Mouse (Mus musculus): ENCODE data around the gene Flt3l. TPM values are rescaled to one million over a fixed set of nuclear protein-coding genes. Genes with fewer than 3 reads are reported as not detected.
"Not testable (repeated sequence)": the region's sequence is repeated elsewhere in the genome, so short reads cannot be mapped to it uniquely, and the experiment has no call there.

Gene Flt3l
- polyA plus RNA-seq, 1 experiment from 2014 or later, result 1.4 TPM

DNA sequence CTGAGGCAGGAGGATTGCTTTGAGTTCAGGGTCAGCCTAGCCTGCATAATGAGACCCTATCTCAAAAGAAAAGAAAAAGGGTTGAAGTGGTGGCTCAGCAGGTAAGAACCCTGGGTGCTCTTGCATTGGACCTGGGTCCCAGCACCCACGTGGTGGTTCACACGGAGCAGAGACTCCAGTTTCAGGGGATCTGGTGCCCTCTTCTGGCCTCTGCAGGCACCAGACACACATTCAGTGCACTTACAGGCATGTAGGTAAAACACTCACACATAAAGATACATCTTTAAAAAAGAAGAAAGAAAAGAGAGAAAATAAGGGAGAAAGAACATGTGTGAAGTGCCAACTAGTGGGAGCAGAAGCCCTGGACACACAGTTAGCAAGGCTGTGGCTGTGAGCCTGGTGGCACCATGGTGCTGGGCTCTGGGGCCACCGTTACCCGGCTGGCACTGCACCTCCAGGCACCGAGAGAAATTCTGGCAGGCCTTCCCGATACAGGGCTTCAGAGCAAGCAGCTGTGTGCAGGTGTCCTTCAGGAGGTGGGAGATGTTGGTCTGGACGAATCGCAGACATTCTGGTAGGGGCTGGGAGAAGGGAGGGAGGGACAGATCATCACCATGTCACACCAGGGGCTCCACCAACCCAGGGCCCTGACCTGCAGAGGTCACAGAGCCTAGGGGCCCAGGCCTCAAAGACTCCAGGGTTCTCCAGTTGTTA is 2.6 kb downstream of the Flt3l start:
- Histone ChIP-seq H3K4me3 (no peak overlapping the region), H3K4me1 (peaks cover 22% of the 10 kb centered on the region), H3K36me3 (no peaks in the 10 kb centered on the region), H3K27ac (no peak overlapping the region), H3K9me3 (replicated peaks) (no peaks in the 10 kb centered on the region), H3K27me3 (ENCODE audit: low read depth, poor library complexity, severe bottlenecking) (peaks cover 36% of the 10 kb centered on the region)
- DNase-seq (ENCODE audit: low spot score), result no peak
- 76% methylated on average over 8 of the region's 8 CpGs for WGBS

DNA sequence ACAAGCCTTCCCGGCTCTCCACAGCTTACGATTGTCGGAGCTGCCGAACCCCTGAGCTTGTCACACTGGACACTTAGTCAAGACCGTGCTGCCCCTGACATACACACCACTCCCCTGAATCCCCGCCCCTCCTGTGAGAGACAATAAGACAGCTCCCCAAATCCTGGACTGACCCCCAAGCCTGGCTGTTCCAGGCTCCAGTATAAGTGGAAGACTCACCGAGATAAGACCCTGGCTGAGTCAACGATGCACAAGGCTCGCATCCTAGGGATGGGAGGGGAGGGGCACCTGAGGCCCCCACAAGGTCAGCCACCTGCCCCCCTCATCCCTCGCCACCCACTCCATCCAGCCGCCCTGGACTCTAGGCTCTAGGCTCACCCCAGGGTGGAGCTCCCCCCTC is 4.4 kb downstream of the Flt3l start:
- Histone ChIP-seq H3K27me3 (ENCODE audit: low read depth, poor library complexity, severe bottlenecking) (peaks cover 25% of the 10 kb centered on the region), H3K4me1 (peaks cover 28% of the 10 kb centered on the region), H3K27ac (no peak overlapping the region), H3K4me3 (no peak overlapping the region), H3K36me3 (peaks cover 11% of the 10 kb centered on the region), H3K9me3 (replicated peaks) (no peaks in the 10 kb centered on the region)
- WGBS, result 88% methylated on average over 11 of the region's 11 CpGs
- no peak for DNase-seq (ENCODE audit: low spot score)

DNA sequence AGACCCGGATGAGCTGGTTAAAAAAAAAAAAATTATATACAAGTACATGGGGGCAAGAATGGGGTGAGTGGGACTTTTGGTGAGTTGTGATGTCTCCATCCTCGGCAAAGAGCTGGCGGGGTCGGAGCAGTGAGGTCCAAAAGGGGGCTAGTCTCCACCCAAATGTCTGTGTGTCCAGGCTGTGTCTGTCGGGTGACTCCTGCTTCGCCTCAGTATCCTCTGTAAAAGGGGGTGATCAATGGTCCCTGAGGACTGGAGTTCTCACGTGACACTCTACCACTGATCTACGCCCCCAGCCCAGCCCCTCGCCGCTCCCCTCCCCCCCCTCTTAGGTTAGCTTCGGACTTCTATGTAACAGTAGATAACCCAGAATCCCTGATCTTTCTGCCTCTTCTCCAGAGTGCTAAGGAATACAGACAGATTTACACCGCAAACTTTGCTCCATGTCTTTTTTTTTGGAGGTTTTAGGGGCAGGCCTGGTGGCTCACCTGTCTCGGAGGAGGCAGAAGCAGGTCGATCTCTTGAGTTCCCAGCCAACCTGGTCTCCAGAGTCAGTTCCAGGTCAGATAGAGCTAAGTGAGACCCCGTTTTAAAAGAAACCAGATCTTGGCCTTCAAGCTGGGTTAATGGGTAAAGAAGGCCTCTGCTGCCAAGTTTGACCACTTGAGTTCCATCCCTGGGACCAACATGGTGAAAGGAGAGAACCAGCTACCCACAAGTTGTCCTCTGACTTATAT is 6.3 kb downstream of the Flt3l start:
- no peaks in the 10 kb centered on the region for H3K9me3 ChIP-seq (replicated peaks)
- no peak for DNase-seq (ENCODE audit: low spot score)
- peak overlapping the region; percentile 97 for H3K27ac ChIP-seq
- H3K27me3 ChIP-seq (ENCODE audit: low read depth, poor library complexity, severe bottlenecking), result peaks cover 12% of the 10 kb centered on the region
- peaks cover 34% of the 10 kb centered on the region for H3K4me1 ChIP-seq
- peaks cover 30% of the 10 kb centered on the region for H3K36me3 ChIP-seq
- H3K4me3 ChIP-seq, result peak overlapping the region; percentile 75
- 54% methylated on average over 15 of the region's 15 CpGs for WGBS

DNA sequence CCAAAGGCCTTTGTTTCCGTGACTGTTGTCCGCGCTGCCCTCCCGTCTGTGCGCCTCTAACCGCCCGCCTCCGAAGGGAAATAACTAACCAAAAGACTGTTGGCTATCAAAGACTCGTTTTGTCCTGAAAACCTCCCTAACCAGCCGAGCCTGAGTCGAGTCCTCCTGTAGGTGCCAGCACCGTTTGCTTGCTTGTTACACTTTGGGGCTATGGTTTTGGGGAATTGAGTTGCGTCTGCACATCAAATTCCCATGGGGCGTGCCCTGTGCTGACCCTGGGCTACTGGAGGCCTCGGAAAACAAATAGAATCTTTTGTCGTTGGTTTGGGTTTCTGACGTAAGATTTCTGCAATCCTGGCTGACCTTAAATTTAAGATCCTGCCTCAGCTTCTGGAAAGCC is 6.9 kb downstream of the Flt3l start:
- Histone ChIP-seq H3K9me3 (replicated peaks) (no peaks in the 10 kb centered on the region), H3K27ac (peak overlapping the region; percentile 97), H3K4me3 (peak overlapping the region; percentile 75), H3K4me1 (peaks cover 39% of the 10 kb centered on the region), H3K36me3 (peaks cover 32% of the 10 kb centered on the region), H3K27me3 (ENCODE audit: low read depth, poor library complexity, severe bottlenecking) (peaks cover 5% of the 10 kb centered on the region)
- no peak for DNase-seq (ENCODE audit: low spot score)
- WGBS, result under 1% methylated on average over 17 of the region's 17 CpGs

DNA sequence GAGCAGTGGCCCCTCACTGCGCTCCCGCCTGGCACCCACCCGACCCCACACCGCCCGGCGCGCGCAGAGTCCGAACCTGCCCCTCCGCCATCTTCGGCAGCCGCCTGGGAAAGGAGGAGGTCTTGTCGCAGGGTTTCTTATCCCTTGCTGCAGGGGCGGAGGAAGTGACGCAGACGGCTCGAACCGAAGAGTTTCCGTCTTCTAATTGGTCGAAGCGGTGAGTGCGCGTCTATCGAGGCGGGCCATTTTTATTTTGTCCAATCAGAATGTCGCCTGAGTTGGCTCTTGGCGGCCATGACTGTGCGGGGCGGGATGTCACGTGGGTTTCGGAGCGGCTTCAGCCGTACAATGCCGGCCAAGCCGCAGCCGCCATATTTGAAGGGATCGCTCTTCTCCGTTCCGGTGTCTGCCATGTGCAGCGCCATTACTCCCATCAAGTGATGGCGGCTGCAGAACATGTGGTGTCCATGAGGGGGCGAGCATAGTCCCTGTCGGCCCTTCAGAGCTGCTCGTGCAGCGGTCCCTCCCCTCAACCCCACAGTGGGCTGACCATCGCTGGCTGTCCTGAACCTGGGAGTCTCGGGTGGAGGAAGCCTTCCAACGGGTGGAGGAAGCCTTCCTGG is 7.5 kb downstream of the Flt3l start, which contains the start of gene Rpl13a:
Gene Rpl13a, minus strand, starts transcription at position 138 of the 623 bp plus-strand sequence.
- peak; percentile 95 for DNase-seq (ENCODE audit: low spot score)
- under 1% methylated on average over 48 of the region's 48 CpGs for WGBS
- H3K4me3 ChIP-seq, result peak within 1 kb of the TSS; percentile 75
- no peaks in the 10 kb centered on the region for H3K27me3 ChIP-seq (ENCODE audit: low read depth, poor library complexity, severe bottlenecking)
- H3K36me3 ChIP-seq, result peaks cover 32% of the 10 kb centered on the region
- H3K4me1 ChIP-seq, result peaks cover 39% of the 10 kb centered on the region
- H3K27ac ChIP-seq, result peak within 1 kb of the TSS; percentile 97
- H3K9me3 ChIP-seq (replicated peaks), result no peaks in the 10 kb centered on the region

DNA sequence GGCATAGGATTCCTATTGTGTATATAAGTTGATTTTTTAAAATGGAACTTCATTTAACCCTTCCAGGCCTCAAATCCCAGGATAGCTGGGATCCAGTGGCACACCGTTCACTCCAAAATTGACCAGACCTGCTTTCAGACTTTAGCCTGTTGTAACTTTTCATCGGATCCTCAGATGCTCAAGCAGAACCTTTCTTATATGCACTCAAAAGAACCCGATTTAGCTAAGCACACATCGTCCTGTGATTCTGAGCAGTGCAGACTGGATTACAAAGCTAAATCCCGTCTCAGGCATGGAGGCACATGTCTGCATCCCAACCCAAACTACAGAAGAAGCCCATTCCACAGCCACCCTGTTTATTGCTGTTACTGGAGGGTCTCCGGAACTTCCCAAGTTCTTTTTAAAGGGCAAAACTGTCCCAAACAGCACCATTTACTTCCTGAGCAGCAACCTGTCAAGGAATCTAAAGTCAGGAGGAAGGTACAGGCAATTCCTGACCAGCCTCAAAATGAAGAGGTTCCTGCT is 8.5 kb downstream of the Flt3l start:
- WGBS, result 1% methylated on average over 6 of the region's 6 CpGs
- peaks cover 38% of the 10 kb centered on the region for H3K36me3 ChIP-seq
- H3K27ac ChIP-seq, result peak overlapping the region; percentile 97
- no peak for DNase-seq (ENCODE audit: low spot score)
- H3K27me3 ChIP-seq (ENCODE audit: low read depth, poor library complexity, severe bottlenecking), result no peaks in the 10 kb centered on the region
- peaks cover 45% of the 10 kb centered on the region for H3K4me1 ChIP-seq
- H3K9me3 ChIP-seq (replicated peaks), result no peaks in the 10 kb centered on the region
- peak overlapping the region; percentile 75 for H3K4me3 ChIP-seq

DNA sequence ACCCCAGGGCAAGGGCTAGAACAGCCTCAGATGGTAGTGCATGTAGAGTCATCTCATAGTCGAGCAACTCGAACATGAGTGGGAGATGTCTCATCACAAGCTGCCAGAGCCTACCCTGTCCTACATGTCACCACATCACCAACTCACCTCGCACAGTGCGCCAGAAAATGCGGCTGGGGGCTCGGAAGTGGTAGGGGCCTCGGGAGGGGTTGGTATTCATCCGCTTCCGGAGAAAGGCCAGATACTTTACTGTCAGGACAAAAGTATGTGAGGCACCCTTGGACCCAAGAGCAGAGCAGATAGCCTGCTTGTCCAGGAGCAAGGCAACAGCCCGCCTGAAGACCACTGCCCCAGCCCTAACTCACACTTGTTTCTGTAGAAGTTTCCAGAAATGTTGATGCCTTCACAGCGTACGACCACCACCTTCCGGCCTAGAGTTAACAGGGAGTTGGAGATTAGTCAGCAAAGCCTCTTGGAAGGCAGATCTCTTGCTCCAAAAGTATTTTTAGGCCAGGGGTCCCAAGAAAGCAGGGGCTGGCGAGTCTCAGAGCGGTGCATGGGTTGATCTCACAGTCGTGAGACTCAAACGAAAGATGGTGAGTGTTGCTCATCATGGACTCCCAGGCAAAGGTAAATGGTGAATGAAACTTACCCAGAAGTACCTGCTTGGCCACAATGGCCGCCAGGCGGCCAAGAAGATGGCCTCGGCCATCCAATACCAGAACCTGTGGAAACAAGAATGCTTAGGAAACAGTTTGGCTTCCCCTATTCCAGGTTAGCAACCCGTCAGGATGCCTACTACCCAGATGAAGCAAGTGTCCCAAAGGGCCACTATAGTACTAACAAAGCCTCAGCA is 9.2 kb downstream of the Flt3l start:
- Histone ChIP-seq H3K27me3 (ENCODE audit: low read depth, poor library complexity, severe bottlenecking) (no peaks in the 10 kb centered on the region), H3K4me1 (peaks cover 51% of the 10 kb centered on the region), H3K4me3 (peak overlapping the region; percentile 75), H3K9me3 (replicated peaks) (no peaks in the 10 kb centered on the region), H3K27ac (peak overlapping the region; percentile 97), H3K36me3 (peaks cover 45% of the 10 kb centered on the region)
- DNase-seq (ENCODE audit: low spot score), result no peak
- 48% methylated on average over 21 of the region's 21 CpGs for WGBS

DNA sequence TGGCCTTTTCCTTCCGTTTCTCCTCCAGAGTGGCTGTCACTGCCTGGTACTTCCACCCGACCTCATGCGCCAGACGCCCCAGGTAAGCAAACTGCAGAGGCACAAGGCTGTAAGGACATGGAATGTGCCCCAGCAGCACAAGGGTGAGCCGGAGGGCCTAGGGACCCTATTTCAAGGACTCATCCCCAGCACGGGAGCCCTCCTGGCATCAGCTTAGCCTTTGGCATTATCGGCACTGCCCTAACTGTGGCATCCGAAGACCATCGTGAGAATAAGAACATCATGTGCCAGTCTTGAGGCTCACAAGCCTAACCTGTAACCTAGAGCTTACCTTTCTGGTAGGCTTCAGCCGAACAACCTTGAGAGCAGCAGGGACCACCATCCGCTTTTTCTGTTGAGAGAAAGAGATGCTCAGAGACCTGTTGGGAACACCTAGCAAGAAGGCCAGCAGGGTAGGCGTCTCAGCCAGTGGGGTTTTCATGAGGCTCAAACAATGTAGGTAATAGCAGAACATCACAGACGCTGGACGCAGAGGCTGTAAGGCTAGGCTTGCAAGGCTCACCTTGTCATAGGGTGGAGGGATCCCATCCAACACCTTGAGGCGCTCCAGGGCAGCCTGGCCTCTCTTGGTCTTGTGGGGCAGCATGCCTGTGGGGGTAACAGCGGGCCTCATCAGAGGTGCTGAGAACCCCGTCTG is 9.9 kb downstream of the Flt3l start:
- H3K4me3 ChIP-seq, result peak overlapping the region; percentile 75
- no peaks in the 10 kb centered on the region for H3K27me3 ChIP-seq (ENCODE audit: low read depth, poor library complexity, severe bottlenecking)
- H3K9me3 ChIP-seq (replicated peaks), result no peaks in the 10 kb centered on the region
- WGBS, result 79% methylated on average over 17 of the region's 17 CpGs
- peak overlapping the region; percentile 97 for H3K27ac ChIP-seq
- H3K36me3 ChIP-seq, result peaks cover 53% of the 10 kb centered on the region
- no peak for DNase-seq (ENCODE audit: low spot score)
- peaks cover 59% of the 10 kb centered on the region for H3K4me1 ChIP-seq

DNA sequence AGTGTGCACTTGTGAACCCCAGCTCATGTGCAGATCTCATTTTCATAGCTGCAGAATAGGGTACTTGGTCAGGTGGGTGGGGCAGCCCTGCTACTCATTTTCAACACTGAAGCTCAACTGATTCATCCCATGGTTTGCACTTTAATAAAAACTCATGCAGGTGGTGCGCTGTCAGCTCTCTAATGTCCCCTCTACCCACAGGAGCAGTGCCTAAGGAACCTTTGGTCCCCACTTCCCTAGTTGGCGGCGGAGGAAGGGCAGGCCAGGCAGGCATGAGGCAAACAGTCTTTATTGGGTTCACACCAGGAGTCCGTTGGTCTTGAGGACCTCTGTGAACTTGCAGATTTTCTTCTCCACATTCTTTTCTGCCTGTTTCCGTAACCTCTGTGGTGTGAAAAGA is 10.6 kb downstream of the Flt3l start:
- H3K27me3 ChIP-seq (ENCODE audit: low read depth, poor library complexity, severe bottlenecking); H3K27ac ChIP-seq; DNase-seq (ENCODE audit: low spot score); H3K9me3 ChIP-seq (replicated peaks): not testable (repeated sequence)
- peak overlapping the region; percentile 84 for H3K4me3 ChIP-seq
- peaks cover 59% of the 10 kb centered on the region for H3K36me3 ChIP-seq
- 66% methylated on average over 5 of the region's 5 CpGs for WGBS
- H3K4me1 ChIP-seq, result peaks cover 62% of the 10 kb centered on the region

DNA sequence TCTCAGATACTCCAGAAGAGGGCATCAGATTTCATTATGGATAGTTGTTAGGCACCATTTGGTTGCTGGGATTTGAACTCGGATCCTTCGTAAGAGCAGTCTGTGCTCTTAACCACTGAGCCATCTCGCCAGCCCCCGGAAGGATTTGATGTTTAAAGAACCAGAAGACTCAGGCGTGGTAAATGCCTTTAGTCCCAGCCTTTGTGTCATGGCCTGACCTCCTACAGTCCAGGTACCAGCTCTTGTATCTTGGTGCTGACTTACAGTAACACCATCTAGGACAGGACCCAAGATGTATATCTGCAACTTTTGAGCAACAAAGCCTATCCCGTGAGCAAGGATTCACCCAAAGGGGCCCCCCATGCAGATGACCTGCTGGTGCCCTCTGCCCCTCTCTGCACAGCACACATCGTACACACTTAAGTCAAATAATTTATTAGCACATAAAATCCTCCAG is 11.1 kb downstream of the Flt3l start:
- Histone ChIP-seq H3K36me3 (peaks cover 64% of the 10 kb centered on the region), H3K27me3 (ENCODE audit: low read depth, poor library complexity, severe bottlenecking) (no peaks in the 10 kb centered on the region), H3K4me1 (peaks cover 62% of the 10 kb centered on the region), H3K9me3 (replicated peaks) (no peaks in the 10 kb centered on the region), H3K27ac (peak overlapping the region; percentile 95; the same call in 1 of the 2 replicates), H3K4me3 (peak overlapping the region; percentile 84)
- WGBS, result 10% methylated on average over 7 of the region's 7 CpGs
- peak; percentile 68 for DNase-seq (ENCODE audit: low spot score)

DNA sequence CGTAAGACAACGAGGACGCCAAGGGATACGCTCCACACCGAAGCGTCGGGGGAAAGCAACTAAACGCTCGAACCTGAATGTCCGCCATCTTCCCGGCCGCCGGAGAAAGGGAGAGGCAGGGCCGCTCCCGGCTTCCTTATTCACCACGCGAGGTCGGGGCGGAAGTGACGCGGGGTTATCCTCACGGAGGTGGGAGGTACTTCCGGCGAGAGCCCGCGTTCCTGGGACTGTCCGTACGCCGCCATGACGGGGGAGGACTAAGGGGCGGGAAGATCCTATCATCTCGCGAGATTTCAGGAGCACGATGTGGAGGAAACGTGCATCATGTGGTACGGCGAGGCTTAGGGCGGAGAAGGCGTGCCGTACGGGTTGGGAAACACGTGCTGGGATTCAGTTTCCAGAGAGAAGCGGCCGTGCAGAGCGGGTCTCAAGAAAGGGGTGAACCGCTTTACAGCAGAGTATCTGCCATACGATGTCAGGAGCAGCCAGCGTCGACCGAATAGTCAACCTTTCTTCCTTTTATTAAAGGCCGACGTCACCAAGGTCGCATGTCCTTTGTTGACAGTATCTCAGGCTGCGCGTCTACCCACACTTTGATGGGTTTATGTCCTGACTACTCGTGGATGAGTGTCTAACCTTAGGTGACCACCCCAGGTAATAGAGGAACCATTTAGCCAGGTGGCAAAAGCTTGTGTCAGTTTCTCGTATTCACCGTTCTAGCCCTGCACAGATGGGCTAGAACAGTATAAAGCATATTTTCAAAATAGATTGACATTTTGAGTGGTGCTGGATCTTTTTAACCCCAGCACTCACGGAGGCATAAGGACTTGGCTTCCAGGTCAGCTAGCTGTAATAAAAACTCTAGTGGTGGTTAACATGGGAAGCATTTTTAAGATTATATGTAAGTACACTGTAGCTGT is 11.7 kb downstream of the Flt3l start, which contains the start of gene Rps11:
Gene Rps11, minus strand, starts transcription at position 216 of the 920 bp plus-strand sequence.
- H3K36me3 ChIP-seq, result peaks cover 71% of the 10 kb centered on the region
- H3K27ac ChIP-seq, result peak within 1 kb of the TSS; percentile 95
- H3K4me1 ChIP-seq, result peaks cover 57% of the 10 kb centered on the region
- peak within 1 kb of the TSS; percentile 84 for H3K4me3 ChIP-seq
- H3K27me3 ChIP-seq (ENCODE audit: low read depth, poor library complexity, severe bottlenecking), result no peaks in the 10 kb centered on the region
- DNase-seq (ENCODE audit: low spot score), result peak; percentile 99
- WGBS, result under 1% methylated on average over 59 of the region's 59 CpGs
- H3K9me3 ChIP-seq (replicated peaks), result no peaks in the 10 kb centered on the region
